Mouse (Mus musculus) spleen, postnatal 14 days (tissue): ENCODE results near the gene Bri3.
A peak's percentile ranks its signal among the peaks of the same experiment; 100 is the strongest.

ENCODE experiments used
- DNase-seq, 2 experiments: peaks; one replicate each; pipeline ENCODE4 v3.0.0; 2021 to 2022; ENCODE audit warnings: low spot score in 2 of 2

Gene Bri3

DNA sequence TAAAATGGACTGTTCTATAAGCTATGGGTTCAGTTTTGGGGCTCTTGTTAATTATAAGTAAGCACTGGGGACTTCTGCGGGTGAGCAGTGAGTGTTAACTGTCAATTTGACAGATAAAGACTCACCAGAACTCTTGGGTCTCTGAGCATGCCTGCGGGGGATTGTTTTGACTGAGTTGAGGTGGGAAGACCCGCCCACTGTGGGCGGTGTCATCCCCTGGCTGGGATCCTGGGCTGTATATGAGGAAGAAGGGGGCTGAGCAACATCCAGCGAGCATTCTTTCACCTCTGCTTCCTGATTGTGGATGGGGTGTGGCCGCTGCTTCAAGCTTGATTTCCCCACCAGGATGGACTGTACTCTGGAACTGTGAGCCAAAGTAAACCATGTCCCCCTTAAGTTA, 10.0 kb upstream of the Bri3 start:
- no peak for DNase-seq

DNA sequence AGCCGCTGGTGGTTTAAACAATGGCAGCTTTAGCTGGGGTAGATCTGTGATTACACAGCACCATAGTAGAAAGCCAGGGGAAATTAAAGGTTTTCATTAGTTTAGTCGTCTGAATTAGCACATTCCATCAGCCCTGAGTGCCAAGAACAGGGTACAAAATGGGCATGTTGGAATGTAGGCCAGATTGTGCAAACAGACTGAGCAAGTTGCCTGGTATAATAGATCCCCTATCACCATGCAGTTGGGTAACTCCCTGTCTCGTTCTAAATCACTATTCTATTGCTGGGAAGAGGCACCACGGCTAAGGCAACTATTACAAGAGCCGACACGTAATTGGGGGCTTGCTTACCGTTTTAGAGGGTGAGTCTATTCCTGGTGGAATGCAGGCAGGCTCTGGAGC, 9.5 kb upstream of the Bri3 start:
- DNase-seq, result no peak

DNA sequence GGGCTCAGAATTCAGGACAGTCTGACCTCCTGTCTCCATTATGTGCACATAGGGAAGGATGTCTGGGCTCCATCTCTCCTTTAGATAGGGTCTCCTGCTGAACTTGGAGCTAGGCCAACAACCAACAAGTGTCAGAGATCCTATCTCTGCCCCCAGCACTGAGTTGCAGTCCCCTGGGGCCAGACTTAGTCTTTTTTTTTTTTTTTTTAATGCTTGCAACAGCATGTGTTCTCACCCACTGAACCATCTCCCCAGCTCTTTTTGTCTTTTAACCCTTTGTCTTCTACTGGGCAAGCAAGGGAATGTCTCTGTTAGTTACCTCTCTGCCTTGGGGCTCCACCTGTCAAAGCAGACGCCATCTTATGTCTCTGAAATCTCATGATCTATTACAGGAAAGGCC, 5.3 kb upstream of the Bri3 start:
- DNase-seq, result no peak

DNA sequence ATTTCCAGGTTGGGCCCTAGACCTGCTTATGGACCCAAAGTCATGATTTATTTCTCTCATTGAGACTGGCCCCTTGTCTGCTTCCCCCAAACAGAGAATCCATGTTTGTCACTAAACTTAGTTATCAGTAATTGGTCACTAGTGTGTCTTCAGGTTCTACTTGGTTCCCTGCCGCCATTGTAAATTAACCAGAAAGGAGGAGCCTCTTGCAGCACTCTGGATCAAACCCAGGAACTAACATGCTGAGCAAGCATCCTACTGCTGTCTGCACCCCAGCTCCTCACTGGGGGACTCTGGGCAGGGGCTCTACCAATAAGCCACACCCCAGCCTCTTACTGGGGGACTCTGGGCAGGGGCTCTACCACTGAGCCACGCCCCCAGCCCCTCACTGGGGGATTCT, 1.4 kb downstream of the Bri3 start:
- no peak for DNase-seq

DNA sequence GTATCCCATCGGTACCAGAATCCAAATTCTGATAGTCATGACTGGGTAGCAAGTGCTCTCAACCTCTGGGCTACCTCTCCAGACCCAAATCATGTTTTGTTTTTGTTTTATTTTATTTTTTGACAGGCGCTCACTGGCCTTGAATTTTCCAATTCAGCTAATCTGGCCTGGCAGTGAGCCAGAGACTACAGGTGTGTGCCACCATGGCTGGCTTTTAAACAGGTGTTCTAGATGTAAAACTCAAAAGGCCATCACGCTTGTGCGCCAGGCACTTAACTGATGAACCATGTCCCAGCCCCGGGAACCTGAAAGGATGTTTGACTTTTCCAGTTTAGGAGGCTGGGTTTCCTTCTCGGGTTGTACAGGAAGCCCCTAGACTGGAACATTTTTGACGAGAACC, 2.4 kb downstream of the Bri3 start:
- DNase-seq, result no peak

DNA sequence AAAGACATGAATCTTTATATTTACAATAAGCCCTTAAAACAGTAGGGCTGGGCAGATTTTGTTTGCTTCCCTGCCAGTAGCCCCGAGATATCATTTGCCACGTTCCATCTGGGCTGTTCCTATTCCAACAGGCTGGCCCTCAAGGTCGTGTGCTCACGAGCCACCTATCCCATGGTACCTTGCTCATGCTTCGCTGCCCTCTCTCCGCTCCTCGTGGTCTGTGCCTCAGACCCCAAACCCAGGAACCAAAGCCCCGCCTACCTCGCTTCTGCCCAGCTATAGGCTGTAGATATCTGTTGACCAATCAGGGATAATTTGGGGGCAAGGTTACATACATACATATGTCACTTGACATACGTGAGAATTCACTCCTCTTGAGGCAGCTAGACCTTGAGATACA, 3.1 kb downstream of the Bri3 start:
- DNase-seq, result no peak

DNA sequence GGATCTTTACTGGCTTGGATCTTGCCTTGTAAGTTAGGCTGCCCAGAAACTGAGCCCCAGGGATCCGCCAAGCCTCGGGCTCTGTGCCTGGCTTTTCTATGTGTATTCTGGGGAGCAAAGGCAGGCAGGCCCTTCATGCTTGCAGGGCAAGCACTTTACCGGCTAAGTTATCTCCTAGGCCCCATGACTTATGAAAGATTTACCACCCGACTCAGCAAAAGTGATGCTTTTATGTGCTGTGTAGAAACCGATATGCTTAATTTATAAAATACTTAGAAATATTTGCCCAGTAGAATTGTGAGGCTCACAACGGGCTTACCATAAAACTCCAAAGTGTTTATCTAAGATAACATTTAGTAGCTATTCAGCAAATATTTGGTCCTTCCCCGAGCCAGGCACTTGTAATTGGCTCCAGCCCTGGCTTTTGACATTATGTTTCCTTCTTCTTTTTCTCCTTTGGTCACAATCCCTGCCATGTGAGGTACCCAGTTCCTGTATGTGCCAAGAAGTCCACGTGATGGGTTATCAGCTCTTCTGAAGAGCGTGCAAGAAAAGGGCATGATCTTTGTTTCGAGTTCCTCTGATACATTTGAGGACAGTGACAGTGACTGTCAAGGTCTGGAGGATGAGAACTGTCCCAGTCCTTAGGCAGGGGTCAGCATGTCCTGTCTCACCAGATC, 3.8 kb downstream of the Bri3 start:
- no peak for DNase-seq

DNA sequence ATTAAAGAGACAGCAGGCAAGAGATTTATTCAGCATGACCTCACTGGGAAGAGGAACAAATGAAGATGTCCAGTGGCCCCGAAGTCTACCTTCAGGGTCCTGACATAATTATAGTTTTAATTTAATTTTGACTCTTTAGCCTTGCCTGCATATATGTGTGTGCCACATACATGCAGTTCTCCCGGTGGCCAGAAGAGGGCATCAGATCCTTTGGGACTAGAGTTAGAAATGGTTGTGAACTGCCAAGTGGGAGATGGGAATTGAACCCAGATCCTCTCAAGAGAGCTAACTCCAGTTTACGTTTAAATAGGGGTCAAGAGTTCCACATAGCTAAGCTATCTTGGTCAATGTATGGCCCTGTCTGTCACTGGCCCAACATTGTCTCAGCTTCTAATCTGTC, 5.6 kb downstream of the Bri3 start:
- DNase-seq, result no peak

DNA sequence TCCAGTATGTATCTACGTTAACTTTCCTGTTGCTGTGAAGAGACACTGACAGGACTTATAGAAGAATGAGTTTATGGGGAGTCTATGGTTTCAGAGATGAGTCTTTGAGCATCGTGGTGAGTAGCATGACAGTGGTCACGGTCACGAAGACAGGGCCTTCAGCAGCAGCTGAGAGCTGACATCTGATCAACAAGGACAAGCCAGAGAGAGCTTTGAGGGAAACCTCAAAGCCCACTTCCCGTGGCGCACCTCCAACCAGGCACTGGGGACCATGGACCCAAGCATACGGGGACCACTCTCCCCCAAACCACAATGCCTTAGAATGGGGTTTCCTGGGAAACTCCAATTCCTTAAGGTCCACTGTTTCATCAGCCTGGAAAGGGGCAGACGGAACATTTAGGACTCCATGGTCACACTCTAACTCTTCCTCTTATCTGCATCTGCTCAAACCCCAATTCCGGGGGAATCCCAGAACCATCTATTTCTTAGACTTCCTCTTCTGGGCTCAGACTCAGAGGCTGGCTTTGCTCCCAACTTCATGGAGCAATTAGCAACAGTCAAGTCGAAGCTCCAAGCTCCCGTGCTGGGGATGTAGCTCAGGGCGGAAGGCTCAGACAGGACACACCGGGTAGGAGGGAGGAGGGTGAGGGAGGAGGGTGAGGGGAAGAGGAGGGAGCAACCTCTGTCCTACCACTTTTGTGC, 7.8 kb downstream of the Bri3 start:
- no peak for DNase-seq

DNA sequence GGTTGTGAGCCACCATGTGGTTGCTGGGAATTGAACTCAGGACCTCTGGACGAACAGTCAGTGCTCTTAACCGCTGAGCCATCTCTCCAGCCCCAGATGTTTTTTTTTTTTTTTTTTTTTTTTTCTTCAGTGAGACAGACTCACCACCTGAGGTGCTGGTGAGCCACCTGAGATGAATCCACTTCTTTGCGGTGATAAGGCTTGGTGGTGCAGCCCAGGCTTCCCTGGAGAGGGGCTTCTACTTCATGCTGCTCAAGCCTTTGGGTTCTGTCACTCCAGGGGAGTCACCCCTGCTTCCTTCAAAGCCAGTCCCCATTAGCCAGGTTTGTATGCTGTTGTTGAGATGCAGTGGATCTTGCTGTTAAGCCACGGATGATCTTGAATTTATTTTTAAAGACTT, 9.0 kb downstream of the Bri3 start:
- DNase-seq, result no peak

DNA sequence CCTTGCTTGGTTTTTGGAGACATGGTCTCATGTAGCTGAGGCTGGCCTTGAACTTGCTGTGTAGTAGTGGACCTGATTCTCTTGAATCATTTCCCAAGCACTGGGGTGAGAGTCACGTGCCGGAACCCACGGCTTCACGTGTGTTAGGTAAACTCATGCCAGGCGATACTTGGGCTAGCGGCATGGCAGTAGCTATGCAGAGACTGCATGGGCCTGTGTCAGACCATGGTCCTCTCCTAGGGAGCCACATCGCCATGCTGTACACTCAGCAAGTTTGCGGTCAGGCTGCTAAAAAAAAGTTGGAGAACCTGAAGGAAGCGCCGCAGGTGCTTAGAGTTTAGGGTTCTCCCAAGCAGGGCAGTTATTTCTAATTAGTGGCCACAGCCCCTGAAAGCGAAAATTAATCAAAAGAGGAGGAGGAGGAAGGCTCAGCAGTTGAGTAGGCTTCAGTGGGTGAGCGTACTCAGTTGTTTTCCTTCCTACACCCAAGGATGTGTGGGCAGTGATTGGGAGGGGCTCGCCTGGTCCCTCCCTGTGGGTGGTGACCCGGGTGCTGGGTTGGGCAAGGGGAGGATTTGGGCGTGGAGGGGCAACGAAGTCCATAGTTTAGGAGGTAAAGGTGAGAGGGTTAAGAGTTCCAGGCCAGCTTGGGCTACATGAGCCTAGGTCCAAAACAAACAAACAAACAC, 10.0 kb downstream of the Bri3 start:
- DNase-seq, result peak in 1 of 2 experiments; percentile 42

DNA sequence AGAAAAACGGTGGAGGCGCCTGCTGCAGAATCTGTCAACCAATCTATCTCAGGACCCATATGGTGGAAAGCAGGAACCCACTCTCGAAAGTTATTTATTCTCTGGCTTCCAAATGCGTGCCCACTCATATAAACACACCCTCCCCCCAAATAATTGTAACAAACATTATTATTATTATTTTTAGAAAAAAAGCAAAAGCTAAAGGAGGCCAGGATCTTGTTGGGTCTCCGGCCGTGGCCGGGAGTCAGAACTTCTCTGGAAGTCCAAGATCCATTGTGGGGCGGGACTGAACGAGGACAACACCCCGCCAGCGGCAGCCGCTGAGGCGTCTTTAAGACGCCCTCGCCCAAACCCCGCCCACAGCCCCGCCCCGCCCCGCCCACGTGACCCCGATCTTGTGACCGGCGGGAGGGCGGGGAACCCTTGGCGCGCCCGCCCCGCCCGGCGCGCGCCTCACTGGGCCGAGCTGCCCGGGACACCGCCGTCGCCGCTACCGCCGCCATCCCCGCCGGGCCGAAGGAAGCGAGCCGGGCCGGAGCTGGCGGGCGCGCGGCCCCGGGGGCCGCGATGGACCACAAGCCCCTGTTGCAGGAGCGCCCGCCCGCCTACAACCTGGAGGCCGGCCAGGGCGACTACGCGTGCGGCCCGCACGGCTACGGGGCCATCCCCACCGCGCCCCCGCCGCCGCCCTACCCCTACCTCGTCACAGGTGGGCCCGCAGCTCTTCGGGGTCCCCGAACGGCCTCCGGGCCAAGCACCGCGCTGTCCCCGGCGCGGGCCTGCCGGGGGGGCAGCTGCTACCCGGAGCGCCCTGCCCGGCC, 10.8 kb downstream of the Bri3 start:
- DNase-seq, result peak; percentile 70 to 78

DNA sequence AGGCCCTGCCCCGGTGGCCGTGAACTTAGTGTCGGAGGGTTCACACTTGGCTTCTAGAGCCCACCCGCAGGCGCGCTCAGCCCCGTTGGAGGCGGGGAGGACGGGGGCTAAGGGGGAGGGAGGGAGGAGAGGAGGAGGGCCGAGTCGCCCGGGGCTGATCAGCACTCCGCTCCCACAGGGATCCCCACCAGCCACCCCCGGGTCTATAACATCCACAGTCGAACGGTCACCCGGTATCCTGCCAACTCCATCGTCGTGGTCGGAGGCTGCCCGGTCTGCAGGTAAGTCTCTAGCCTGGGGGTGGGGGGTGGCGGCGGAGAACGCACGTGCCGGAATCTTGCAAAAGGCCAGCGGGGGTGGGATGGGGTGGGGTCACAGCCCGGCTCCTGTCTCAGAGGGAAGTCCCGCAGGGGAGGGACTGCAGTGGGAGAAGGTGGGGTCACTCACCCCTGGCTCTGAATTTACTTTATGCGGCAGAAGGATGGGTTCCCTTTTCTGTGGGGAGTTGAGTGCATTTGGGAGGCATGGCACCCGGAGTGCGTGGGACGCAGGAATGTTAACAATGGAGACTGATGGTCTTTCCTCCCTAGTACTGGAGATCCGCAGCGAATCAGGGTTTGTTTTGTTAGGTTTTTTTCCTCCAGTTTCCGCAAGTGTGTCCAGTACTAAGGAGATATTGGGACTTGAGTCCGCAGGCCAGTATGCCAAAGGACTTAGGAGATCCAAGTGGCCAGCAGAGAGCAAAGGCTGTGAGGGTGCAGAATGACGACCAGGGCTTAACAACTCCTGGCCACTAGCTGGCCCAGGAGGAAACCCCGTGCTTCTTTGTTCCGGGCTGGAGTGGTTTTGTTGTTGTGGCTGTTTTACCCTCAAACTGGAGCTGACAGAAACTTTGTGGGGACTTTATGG, 11.6 kb downstream of the Bri3 start:
- DNase-seq, result peak in 1 of 2 experiments; percentile 15

DNA sequence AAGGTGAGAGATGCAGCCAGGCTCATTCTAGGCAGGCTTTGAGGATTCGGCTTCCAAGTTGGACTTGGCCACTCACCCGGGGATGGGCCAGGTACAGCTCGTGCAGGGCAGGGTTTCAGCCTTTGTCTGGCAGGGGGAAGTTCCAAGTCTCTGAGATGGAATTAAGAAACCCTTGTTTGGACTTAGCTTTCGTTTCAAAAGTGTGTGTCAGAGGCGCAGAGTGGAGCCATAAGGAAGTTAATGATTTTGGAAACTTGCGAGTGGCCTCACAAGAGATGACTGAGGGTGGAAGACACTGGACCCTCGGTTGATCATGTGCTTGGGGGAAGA, 12.3 kb downstream of the Bri3 start:
- no peak for DNase-seq

DNA sequence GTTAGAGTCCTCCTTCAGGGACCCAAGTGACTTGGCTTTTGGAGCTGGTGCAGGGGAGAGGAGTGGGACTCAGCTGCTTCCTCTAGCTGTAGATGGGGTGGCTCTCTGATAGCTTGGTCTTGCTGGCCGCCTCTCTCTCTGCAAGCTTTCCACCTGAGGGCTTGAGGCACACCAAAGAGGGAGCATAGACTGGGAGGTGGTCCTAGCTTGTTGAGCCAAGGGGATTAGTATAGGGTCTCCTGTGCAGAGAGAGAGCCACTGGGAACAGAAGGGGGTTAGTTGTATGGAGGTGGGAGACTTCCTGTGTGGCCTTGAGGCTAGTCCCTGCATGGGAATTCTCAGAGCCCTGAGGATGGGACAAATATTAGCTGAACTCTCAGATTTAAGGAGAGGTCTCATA, 12.7 kb downstream of the Bri3 start:
- no peak for DNase-seq

DNA sequence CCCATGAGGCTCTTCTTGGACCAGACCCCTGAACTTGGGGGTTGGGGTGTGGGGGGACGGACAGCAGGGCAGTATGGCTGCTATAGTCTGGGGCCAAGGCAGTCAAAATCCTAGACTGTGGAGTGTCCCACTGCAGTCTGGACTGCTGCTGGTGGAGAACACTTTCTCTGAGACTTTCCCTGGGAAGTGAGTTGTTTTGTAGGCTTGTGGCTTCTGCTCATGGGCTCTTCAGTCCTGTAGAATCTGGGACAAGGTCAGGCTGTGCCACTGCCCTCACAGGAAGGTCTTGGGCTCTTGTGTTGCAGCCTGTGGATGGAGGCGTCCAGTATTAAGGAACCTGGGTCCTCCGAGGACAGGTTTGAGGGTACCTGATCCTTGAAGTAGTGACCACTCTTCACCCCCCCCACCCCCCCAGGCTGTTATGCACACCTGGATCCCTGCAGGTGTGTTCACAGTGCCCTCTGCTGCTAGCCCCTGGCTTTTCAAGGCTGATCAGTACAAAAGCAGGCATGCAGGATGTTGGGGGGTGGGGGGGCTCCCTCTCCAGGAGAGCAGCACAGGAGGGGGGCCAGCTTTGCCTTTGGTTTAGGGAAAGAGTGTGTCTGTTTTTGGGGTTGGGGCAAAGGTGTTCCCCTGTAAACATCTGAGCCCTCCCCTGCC, 13.3 kb downstream of the Bri3 start:
- DNase-seq, result no peak

DNA sequence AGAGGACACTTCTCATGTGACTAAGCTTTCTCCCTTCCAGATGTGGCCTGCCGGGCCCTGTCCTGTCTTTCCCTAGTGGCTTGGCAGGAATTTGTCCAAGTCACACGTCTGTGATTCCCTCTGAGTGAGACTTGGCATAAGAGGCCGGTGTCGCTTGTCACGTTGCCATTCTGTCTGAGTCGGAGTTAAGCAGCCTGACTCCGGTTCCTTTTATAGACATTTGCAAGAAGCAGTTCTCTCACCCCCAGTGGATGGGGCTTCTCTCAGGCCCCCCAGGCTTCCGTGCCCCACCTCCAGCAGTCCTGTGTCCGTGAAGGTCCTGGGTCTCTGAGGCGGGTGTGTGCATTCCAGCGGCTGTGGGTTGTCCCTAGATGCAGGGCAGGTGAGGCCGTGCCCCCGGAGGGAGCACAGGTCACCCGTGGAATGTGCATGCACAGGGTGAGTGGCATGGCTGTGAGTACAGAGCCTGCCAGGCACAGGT, 13.9 kb downstream of the Bri3 start:
- DNase-seq, result no peak

DNA sequence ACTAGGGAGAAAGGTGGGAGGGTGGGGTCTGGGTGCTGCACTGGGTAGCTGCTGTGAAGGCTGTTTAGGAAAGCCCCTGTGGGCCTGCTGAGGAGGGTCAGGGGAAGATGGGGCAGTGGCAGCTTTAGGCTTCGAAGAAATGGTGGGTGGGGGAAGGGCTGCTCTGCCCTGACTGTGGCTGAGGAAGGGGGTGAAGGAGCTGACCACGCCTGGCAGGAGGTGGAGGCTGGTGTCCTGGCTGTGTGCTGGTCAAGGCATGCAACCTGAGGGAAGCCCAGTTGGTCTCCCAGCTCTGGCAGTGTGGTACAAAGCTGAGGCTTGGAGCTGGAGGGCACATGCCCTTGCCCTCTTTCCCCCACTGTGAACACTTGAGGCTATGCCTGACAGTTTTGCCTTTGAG, 14.4 kb downstream of the Bri3 start:
- DNase-seq, result no peak

DNA sequence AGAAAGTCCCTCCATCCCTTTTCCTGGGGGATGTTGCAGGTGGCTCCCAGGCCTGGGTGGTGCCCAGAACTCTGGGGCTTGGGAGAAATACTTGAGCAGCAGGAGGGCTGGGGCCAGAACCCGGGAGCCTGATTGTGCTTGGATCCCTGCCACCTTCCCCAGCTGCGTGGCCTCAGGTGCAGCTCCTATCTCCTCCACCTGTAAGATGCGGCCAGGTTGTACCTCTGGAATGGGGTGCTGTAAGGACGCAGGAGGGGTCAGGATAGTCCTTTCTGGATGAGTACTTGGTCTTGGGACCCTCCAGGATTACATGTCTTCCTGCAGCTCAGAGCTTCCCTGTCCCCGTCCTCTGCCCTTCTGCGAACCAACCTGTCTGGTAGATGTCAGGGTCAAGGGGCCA, 15.0 kb downstream of the Bri3 start:
- no peak for DNase-seq

DNA sequence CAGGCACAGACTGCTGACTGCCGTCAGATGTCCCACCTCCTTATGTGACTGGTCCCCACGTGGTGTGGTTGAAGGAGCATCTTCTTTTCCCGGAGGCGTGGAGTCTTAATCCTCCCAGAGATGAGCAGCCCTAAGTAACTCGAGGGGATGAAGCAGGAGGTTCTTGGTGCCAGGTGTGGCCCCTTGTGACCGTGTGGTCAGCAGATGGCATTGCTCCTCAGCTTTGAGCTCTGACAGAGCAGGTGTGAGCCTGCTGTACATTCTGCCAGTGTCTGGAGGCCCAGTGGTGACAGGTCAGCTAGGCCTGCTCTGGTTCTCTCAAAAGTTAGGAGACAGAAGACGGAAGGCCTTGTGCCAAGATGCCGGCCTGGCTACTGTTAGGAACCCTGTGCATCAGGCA, 16.2 kb downstream of the Bri3 start:
- DNase-seq, result no peak

DNA sequence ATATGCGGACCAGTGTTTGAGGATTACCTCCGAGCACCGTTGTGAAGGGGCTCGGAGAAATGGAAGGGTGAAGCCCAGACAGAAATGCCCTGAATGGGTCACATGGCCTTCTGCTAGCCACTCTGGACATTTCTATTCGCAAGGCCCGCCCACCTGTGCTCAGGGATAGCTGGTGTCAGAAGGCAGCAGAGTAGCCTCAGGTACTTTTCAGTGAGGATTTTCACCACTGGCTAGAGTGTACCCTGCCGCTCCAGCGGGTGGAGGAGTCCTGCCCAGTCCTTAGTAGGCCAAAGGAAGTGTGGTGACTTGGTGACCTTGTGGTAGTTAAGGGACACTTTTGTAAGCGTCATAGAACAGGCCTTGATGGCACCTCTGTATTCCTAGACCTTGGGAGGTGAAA, 17.1 kb downstream of the Bri3 start:
- DNase-seq, result no peak
